Mouse (Mus musculus) heart, embryonic 10.5 days (tissue): ENCODE data around the gene Mak. TPM values are rescaled to one million over a fixed set of nuclear protein-coding genes. Genes with fewer than 3 reads are reported as not detected.
A peak's percentile ranks its signal among the peaks of the same experiment; 100 is the strongest.

ENCODE experiments used
- DNase-seq: peaks from one replicate; pipeline ENCODE4 v3.0.0-alpha.2; 2017; ENCODE audit warnings: low spot score
- H3K27ac ChIP-seq: fragments of 300-500 bp; sonication (generic); 2 replicates; pipeline ENCODE4 v1.5.1; 2016; ENCODE audit warnings: mild to moderate bottlenecking
- H3K27me3 ChIP-seq: fragments of 300-500 bp; sonication (generic); 2 replicates; pipeline ENCODE4 v1.6.1; 2016; ENCODE audit warnings: mild to moderate bottlenecking; ENCODE audit not compliant: poor library complexity, insufficient read depth, severe bottlenecking
- H3K36me3 ChIP-seq: fragments of 300-500 bp; sonication (generic); 2 replicates; pipeline ENCODE4 v1.6.1; 2016; ENCODE audit warnings: mild to moderate bottlenecking, moderate library complexity
- H3K4me1 ChIP-seq: fragments of 300-500 bp; sonication (generic); 2 replicates; pipeline ENCODE4 v1.6.1; 2016; ENCODE audit warnings: mild to moderate bottlenecking
- H3K4me3 ChIP-seq: fragments of 300-500 bp; sonication (generic); 2 replicates; pipeline ENCODE4 v1.5.1; 2016; ENCODE audit warnings: mild to moderate bottlenecking, moderate library complexity
- H3K9me3 ChIP-seq: fragments of 300-500 bp; sonication (generic); 2 replicates; pipeline ENCODE4 v1.6.1; 2016; ENCODE audit warnings: mild to moderate bottlenecking, moderate library complexity
- WGBS: fragments of 180-500 bp; shearing (Covaris S2); methylation state at CpG from one replicate; pipeline ENCODE4 v1.1.7; 2016; 5-methylcytosine and 5-hydroxymethylcytosine counted together
- polyA plus RNA-seq: library from polyadenylated mRNA; unstranded; fragments of >200 nt; fragmentation: Nextera tagmentation; extraction: Ambion mirVana; gene quantifications from 2 replicates; pipeline ENCODE4 v1.2.1, GENCODE M21; 2016

Gene Mak
- polyA plus RNA-seq, result 0.43 and 0.53 TPM in 2 replicates

- DNase-seq, result peak; percentile 93
- H3K36me3 ChIP-seq, result no peaks in the 10 kb centered on the region
- 0% methylated on average over 40 of the region's 40 CpGs for WGBS
- peak within 1 kb of the TSS; percentile 67 for H3K4me3 ChIP-seq
- no peaks in the 10 kb centered on the region for H3K9me3 ChIP-seq
- peaks cover 39% of the 10 kb centered on the region; the same call in 1 of the 2 replicates for H3K27me3 ChIP-seq
- peak within 1 kb of the TSS; percentile 72 for H3K27ac ChIP-seq
- H3K4me1 ChIP-seq, result peaks cover 13% of the 10 kb centered on the region
These were observed at the start of gene Mak for GRCm38 (mm10) chr13:41079421-41079780. Gene Mak (minus strand): TSS chr13:41079706.

DNA sequence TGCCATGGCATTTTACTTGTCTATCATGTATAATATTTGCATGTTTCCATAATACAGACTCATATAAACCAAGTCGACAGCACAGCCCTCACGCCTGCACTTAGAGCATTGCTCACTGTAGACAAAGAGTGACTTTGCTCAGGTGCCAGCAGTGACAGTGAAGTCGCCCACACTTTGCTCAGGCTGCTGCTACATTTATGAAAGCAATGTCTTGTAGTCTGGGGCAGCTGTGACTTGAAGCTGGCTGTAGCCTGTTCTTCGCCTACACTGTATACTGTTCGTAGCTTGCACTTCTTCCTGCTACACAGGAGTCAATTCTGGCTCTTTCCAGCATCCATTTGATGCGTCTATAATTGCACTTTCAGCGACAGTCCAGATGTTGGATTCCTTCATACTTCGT is 49.6 kb upstream of the Mak start:
- no peaks in the 10 kb centered on the region for H3K36me3 ChIP-seq
- H3K4me1 ChIP-seq, result no peaks in the 10 kb centered on the region
- no peak overlapping the region for H3K4me3 ChIP-seq
- H3K27me3 ChIP-seq, result no peaks in the 10 kb centered on the region
- H3K9me3 ChIP-seq, result no peaks in the 10 kb centered on the region
- DNase-seq, result no peak
- no peak overlapping the region for H3K27ac ChIP-seq
- 87% methylated on average over 8 of the region's 8 CpGs for WGBS

GRCm38 (mm10) chr13:41128326-41128725 is 48.8 kb upstream of the Mak start:
- H3K9me3 ChIP-seq, result no peaks in the 10 kb centered on the region
- H3K4me1 ChIP-seq, result no peaks in the 10 kb centered on the region
- H3K27ac ChIP-seq, result no peak overlapping the region
- no peak for DNase-seq
- H3K4me3 ChIP-seq, result no peak overlapping the region
- no peaks in the 10 kb centered on the region for H3K36me3 ChIP-seq
- no peaks in the 10 kb centered on the region for H3K27me3 ChIP-seq
- WGBS, result 84% methylated on average over 8 of the region's 8 CpGs

DNA sequence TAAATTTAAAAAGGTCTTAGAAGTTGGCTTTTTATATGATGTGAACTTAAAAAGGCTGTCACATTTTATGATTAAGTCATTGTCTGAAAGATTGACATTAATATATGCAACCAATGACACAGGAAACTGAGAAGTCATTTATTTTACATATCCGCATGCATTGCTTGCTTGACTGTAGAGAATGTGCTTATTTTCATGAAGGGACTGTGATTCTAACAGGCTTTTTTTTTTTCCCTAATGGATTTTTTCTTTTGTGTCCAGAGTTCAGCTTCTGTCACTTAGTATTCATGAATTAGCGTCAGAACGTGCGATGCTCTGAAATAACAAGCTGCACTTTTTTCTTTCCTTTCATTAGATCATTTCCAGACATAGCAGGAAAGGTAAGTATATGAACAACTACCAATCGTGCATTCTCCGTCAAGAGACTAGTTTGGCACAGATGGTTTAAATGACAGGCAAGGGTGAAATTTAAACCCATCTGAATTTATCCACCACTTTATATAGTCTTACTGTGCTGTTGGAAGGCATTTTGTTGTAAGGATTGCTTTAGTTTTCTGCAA is 44.2 kb upstream of the Mak start:
- Histone ChIP-seq H3K4me3 (no peak overlapping the region), H3K36me3 (no peaks in the 10 kb centered on the region), H3K27ac (no peak overlapping the region), H3K27me3 (no peaks in the 10 kb centered on the region), H3K4me1 (peaks cover 4% of the 10 kb centered on the region; the same call in 1 of the 2 replicates), H3K9me3 (no peaks in the 10 kb centered on the region)
- 91% methylated on average over 6 of the region's 6 CpGs for WGBS
- no peak for DNase-seq

DNA sequence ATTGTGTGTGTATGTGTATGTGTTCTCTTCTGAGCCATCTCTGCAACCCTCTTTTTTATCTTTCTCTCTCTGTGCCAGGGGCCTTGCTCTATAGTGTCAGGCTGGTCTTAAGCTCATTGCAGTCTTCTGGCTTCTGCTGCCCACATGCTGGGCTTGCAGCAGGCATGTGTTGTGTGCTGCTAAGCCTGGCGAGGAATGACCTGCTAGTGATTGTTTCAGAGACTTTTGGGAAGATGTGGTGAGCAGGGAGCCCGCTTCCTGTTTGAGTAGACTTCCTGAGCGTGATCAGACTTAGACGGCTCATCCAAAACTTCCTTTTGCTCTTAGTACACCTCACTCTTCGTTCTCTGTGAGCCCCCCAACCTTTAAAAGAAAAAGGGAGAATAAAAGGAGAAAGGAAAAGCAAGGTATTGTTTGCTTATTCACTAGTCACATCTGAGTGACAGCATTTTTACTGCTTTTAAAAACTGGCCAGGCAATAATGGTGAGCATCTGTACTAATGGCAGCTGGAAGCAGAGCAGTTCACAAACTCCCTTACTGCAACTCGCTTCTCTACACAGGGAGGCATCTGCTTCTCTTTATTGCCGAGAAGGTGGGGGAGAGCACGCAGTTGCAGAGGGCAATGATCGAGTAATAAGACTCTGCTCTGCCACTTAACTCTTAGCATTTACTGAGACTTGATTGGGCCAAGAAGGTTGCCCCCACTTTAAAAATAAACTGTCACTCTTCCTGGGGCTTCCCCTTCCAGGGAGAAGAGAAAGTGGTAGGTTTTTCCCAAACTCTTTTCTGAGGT is 39.8 kb upstream of the Mak start:
- Histone ChIP-seq H3K27me3 (peaks cover 9% of the 10 kb centered on the region; the same call in 1 of the 2 replicates), H3K27ac (no peak overlapping the region), H3K9me3 (no peaks in the 10 kb centered on the region), H3K4me1 (peaks cover 6% of the 10 kb centered on the region), H3K36me3 (no peaks in the 10 kb centered on the region), H3K4me3 (no peak overlapping the region)
- WGBS, result 38% methylated on average over 9 of the region's 9 CpGs
- no peak for DNase-seq

- Histone ChIP-seq H3K4me3 (peak within 1 kb of the TSS; percentile 42), H3K4me1 (peaks cover 7% of the 10 kb centered on the region; the same call in 1 of the 2 replicates), H3K36me3 (no peaks in the 10 kb centered on the region), H3K9me3 (no peaks in the 10 kb centered on the region), H3K27ac (no peak within 1 kb of the TSS), H3K27me3 (peaks cover 36% of the 10 kb centered on the region; the same call in 1 of the 2 replicates)
- WGBS, result 24% methylated on average over 14 of the region's 14 CpGs
- no peak for DNase-seq
These were observed 34.4 kb upstream of the Mak start, which contains the start of gene Sycp2l for GRCm38 (mm10) chr13:41113940-41114339. Gene Sycp2l (plus strand): TSS chr13:41114307.

- no peak for DNase-seq
- no peak within 1 kb of the TSS for H3K4me3 ChIP-seq
- H3K36me3 ChIP-seq, result no peaks in the 10 kb centered on the region
- 69% methylated on average over 3 of the region's 3 CpGs for WGBS
- no peak within 1 kb of the TSS for H3K27ac ChIP-seq
- peaks cover 36% of the 10 kb centered on the region; the same call in 1 of the 2 replicates for H3K27me3 ChIP-seq
- H3K4me1 ChIP-seq, result peaks cover 7% of the 10 kb centered on the region; the same call in 1 of the 2 replicates
- H3K9me3 ChIP-seq, result no peaks in the 10 kb centered on the region
These were observed 31.4 kb upstream of the Mak start, which contains the start of gene Gcm2 for GRCm38 (mm10) chr13:41110935-41111334. Gene Gcm2 (minus strand): TSS chr13:41111035.

GRCm38 (mm10) chr13:41105541-41105940 is 26.0 kb upstream of the Mak start:
- H3K36me3 ChIP-seq, result no peaks in the 10 kb centered on the region
- H3K27ac ChIP-seq, result no peak overlapping the region
- no peak for DNase-seq
- no peaks in the 10 kb centered on the region for H3K9me3 ChIP-seq
- H3K4me1 ChIP-seq, result no peaks in the 10 kb centered on the region
- H3K27me3 ChIP-seq, result peaks cover 4% of the 10 kb centered on the region; the same call in 1 of the 2 replicates
- H3K4me3 ChIP-seq, result no peak overlapping the region
- WGBS, result 93% methylated on average over 13 of the region's 13 CpGs

DNA sequence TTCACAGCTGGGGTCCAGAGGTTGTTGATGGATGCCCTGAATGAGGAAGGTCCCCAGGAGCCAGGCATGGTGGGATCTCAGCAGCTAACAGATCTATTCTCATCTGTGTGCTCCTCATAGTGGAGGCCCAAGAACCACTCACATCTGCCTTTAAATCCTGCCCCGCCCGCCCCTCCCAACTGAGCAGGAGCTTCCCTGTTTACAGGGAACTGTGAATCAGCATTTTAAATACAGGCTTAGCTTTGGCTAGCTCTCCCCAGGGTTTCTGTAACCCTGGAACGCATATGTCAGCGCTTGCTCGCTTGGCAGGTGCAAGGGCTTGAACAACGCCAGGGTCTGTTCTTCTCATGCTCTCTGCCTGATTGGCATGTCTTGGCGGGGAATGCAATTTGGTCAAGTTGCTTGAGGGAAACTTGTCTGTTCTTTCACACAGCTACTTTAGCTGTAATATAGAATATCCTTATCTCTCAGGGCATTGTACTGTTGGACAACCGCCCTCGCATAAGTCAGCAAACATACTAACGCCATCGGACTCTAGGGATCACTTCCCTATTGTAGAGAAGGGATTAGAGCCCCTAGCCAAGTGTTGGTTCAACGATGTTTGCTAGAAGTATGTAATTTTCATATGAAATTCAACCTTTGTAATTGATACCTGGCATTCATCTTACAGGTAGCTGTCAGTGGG is 24.5 kb upstream of the Mak start:
- no peaks in the 10 kb centered on the region for H3K27me3 ChIP-seq
- H3K4me1 ChIP-seq, result no peaks in the 10 kb centered on the region
- WGBS, result 74% methylated on average over 12 of the region's 12 CpGs
- peak; percentile 79 for DNase-seq
- H3K36me3 ChIP-seq, result no peaks in the 10 kb centered on the region
- no peaks in the 10 kb centered on the region for H3K9me3 ChIP-seq
- 0 out of 2 replicates have a peak overlapping the region, but pooled peaks have one; percentile 3 for H3K27ac ChIP-seq
- H3K4me3 ChIP-seq, result no peak overlapping the region

DNA sequence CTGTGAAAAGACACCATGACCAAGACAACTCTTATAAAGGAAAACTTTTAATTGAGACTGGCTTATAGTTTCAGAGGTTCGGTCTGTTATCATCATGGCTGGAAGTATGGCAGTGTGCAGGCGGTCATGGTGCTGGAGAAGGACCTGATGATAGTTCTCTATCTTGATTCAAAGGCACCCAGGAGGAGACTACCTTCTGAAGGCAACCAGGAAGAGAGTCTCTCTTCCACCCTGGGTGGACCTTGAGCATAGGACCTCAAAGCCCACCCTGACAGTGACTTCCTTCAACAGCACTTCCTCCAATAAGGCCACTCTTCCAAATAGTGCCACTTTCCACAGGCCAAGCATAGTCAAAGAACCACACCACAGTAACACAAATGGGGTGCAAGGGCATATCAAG is 20.5 kb upstream of the Mak start:
- H3K27me3 ChIP-seq, result no peaks in the 10 kb centered on the region
- 91% methylated on average over 2 of the region's 2 CpGs for WGBS
- no peak overlapping the region for H3K4me3 ChIP-seq
- H3K36me3 ChIP-seq, result no peaks in the 10 kb centered on the region
- H3K9me3 ChIP-seq, result no peaks in the 10 kb centered on the region
- peak; percentile 68 for DNase-seq
- no peak overlapping the region for H3K27ac ChIP-seq
- H3K4me1 ChIP-seq, result 0 out of 2 replicates have a peak, but pooled peaks cover 9% of the 10 kb centered on the region

GRCm38 (mm10) chr13:41098325-41098724 is 18.8 kb upstream of the Mak start:
- Histone ChIP-seq H3K4me1 (0 out of 2 replicates have a peak, but pooled peaks cover 9% of the 10 kb centered on the region), H3K9me3 (no peaks in the 10 kb centered on the region), H3K27me3 (no peaks in the 10 kb centered on the region), H3K27ac (no peak overlapping the region), H3K36me3 (no peaks in the 10 kb centered on the region), H3K4me3 (no peak overlapping the region)
- peak; percentile 78 for DNase-seq
- 45% methylated on average over 15 of the region's 15 CpGs for WGBS

- Histone ChIP-seq H3K36me3 (no peaks in the 10 kb centered on the region), H3K27ac (no peak overlapping the region), H3K27me3 (no peaks in the 10 kb centered on the region), H3K4me3 (peak overlapping the region; percentile 19), H3K4me1 (0 out of 2 replicates have a peak, but pooled peaks cover 9% of the 10 kb centered on the region), H3K9me3 (no peaks in the 10 kb centered on the region)
- peak; percentile 66 for DNase-seq
- WGBS, result 34% methylated on average over 16 of the region's 16 CpGs
These were observed 18.0 kb upstream of the Mak start for GRCm38 (mm10) chr13:41097324-41098058.
